Mouse (Mus musculus): ENCODE results near the gene Hibch. TPM values are rescaled to one million over a fixed set of nuclear protein-coding genes. Genes with fewer than 3 reads are reported as not detected.
A peak's percentile ranks its signal among the peaks of the same experiment; 100 is the strongest.

Gene Hibch
- polyA plus RNA-seq, 1 experiment, result 8.1 TPM

DNA sequence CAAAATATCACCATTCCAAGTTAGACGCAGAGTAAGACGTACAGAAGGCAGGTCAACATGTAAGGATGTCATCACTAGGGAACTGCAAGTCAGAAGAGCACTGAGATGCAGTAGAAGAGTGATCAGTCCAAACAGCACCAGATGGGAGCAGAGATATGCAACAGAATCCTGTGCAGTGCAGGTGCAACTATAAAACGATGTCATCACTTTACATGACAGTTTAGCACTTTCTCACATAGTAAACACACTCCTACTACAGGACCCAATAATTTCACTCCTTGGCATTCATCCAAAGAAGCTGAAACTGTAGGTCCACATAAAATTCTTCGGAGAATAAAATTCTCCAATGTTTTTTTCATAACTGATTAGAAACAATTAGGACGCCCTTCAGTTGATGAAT lies 89.8 kb downstream of the Hibch start:
- Histone ChIP-seq H3K36me3 (ENCODE audit: control insufficient read depth, insufficient read depth) (no peaks in the 10 kb centered on the region), H3K4me3 (no peak overlapping the region), H3K79me2 (ENCODE audit: control insufficient read depth, insufficient read depth) (no peaks in the 10 kb centered on the region), H3K27me3 (ENCODE audit: control insufficient read depth, insufficient read depth, insufficient read length) (no peaks in the 10 kb centered on the region), H3ac (ENCODE audit: control insufficient read depth, insufficient read length) (no peak overlapping the region), H3K4me2 (ENCODE audit: low read depth) (no peak overlapping the region)
- TF ChIP-seq MYOD1 (IDR thresholded peaks at IDR 0.05; ENCODE audit: control insufficient read depth in 1 of 3, insufficient read length in 2 of 3, low read depth in 2 of 3) (no peak), SRF (IDR thresholded peaks at IDR 0.05; ENCODE audit: control insufficient read depth, insufficient read length, low read depth) (no peak)

DNA sequence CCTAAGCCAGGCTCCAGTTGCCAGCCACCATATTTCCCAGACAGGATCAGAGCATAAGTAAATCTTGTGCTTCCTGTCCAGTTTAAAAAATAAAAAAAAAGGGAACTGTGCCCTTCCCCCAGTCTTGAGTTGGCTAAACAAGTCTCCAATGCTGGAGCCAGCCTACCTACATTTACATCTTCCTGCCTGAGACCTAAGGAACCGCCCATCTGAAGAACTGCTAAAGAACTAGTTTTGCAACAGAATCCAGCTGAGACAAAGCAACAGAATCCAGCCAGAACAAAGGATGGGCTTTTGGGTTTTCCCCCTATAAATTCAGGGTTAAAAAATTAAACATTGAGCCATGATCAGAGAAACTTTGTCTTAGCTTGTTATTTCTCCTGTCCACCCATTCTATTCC lies 94.3 kb downstream of the Hibch start:
- Histone ChIP-seq H3K4me2 (ENCODE audit: low read depth) (no peak overlapping the region), H3K27me3 (ENCODE audit: control insufficient read depth, insufficient read depth, insufficient read length) (no peaks in the 10 kb centered on the region), H3K4me3 (no peak overlapping the region), H3K79me2 (ENCODE audit: control insufficient read depth, insufficient read depth) (no peaks in the 10 kb centered on the region), H3K36me3 (ENCODE audit: control insufficient read depth, insufficient read depth) (no peaks in the 10 kb centered on the region), H3ac (ENCODE audit: control insufficient read depth, insufficient read length) (no peak overlapping the region)
- TF ChIP-seq TCF3 (IDR thresholded peaks at IDR 0.05; ENCODE audit: insufficient read length, low read depth) (no peak), REST (IDR thresholded peaks at IDR 0.05; ENCODE audit: insufficient read depth, insufficient read length) (no peak), MYOD1 (IDR thresholded peaks at IDR 0.05; ENCODE audit: control insufficient read depth in 1 of 3, insufficient read length in 2 of 3, low read depth in 2 of 3) (no peak), MAX (IDR thresholded peaks at IDR 0.05; ENCODE audit: low read depth) (no peak), SRF (IDR thresholded peaks at IDR 0.05; ENCODE audit: control insufficient read depth, insufficient read length, low read depth) (no peak), POLR2A (IDR thresholded peaks at IDR 0.05; ENCODE audit: insufficient read length, low read depth) (no peak), E2F4 (IDR thresholded peaks at IDR 0.05; ENCODE audit: insufficient read depth) (no peak), MYOG (IDR thresholded peaks at IDR 0.05; ENCODE audit: control insufficient read depth in 1 of 3, insufficient read depth in 1 of 3, insufficient read length in 2 of 3, low read depth in 2 of 3) (no peak), CEBPB (IDR thresholded peaks at IDR 0.05; ENCODE audit: insufficient read depth, poor library complexity, severe bottlenecking) (no peak), POLR2AphosphoS2 (IDR thresholded peaks at IDR 0.05; ENCODE audit: insufficient read length, low read depth) (no peak)

DNA sequence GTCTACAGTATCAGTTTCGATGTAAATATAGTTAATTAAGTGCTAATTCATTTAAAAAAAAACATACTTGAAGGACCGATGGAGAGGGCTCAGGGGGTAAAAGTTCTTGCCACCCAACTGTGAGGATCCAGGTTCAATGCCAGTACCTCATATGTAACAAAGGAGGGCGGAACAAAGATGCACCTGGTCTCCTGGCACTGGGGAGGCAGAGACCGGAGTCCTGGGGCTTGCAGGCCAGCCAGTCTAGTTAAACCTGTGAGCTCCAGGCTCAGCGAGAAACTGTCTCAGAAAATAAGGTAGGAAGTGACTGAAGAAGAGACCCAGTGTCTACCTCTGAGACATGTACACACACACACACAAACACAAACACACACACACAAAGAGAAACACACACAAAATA lies 103.2 kb downstream of the Hibch start:
- H3K4me3 ChIP-seq, result no peak overlapping the region
- no peak overlapping the region for H3K4me2 ChIP-seq (ENCODE audit: low read depth)
- peaks cover 10% of the 10 kb centered on the region for H3K27me3 ChIP-seq (ENCODE audit: control insufficient read depth, insufficient read depth, insufficient read length)
- H3K36me3 ChIP-seq (ENCODE audit: control insufficient read depth, insufficient read depth), result no peaks in the 10 kb centered on the region
- TF ChIP-seq TCF12 (IDR thresholded peaks at IDR 0.05; ENCODE audit: insufficient read depth, poor library complexity, severe bottlenecking), result no peak
- TF ChIP-seq TCF3 (IDR thresholded peaks at IDR 0.05; ENCODE audit: insufficient read length, low read depth), result no peak
- no peak for TF ChIP-seq E2F4 (IDR thresholded peaks at IDR 0.05; ENCODE audit: insufficient read depth)
- no peak for TF ChIP-seq MYOG (IDR thresholded peaks at IDR 0.05; ENCODE audit: control insufficient read depth in 1 of 3, insufficient read depth in 1 of 3, insufficient read length in 2 of 3, low read depth in 2 of 3)
- TF ChIP-seq SRF (IDR thresholded peaks at IDR 0.05; ENCODE audit: control insufficient read depth, insufficient read length, low read depth), result no peak
- TF ChIP-seq USF1 (IDR thresholded peaks at IDR 0.05; ENCODE audit: low read depth), result no peak
- no peak for TF ChIP-seq POLR2A (IDR thresholded peaks at IDR 0.05; ENCODE audit: insufficient read length, low read depth)
- TF ChIP-seq REST (IDR thresholded peaks at IDR 0.05; ENCODE audit: insufficient read depth, insufficient read length), result no peak
- no peak for TF ChIP-seq CEBPB (IDR thresholded peaks at IDR 0.05; ENCODE audit: insufficient read depth, poor library complexity, severe bottlenecking)
- TF ChIP-seq MYOD1 (IDR thresholded peaks at IDR 0.05; ENCODE audit: control insufficient read depth in 1 of 3, insufficient read length in 2 of 3, low read depth in 2 of 3), result no peak
- TF ChIP-seq POLR2AphosphoS2 (IDR thresholded peaks at IDR 0.05; ENCODE audit: insufficient read length, low read depth), result no peak
- no peak for TF ChIP-seq MAX (IDR thresholded peaks at IDR 0.05; ENCODE audit: low read depth)
- no peak overlapping the region for H3ac ChIP-seq (ENCODE audit: control insufficient read depth, insufficient read length)
- no peaks in the 10 kb centered on the region for H3K79me2 ChIP-seq (ENCODE audit: control insufficient read depth, insufficient read depth)

DNA sequence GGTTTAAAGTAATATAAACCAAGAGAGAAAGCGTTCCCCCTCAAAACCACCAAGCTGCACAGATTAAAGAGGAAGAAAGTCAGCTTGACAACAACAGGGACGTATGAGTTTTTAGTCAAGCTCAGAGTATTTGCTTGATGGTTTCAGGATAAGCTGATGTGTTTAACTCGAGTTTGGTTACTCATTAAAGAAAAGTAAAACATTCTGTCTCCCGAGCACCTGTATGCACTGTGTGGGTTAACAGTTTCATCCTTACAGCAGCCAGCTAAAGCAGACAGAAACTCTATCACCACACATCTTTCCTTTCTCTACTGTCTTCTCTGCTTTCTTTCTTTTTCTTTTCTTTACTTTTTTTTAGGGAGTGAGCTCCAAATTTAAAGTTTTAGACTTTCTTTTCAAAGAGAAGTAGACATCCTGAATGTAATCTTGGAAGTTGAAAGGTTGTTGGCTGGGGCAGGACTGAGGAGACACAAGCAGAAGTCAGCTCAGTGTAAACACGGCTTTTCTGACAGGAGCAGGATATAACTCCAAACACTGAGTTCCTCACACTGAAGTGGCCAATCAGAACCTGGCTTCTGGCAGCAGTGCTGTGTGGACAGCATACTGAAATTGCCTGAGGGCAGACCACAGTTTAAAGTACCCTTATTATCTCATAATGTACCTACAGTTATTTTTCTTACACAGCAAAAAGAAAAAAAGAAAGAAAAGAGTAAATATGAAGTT lies 106.6 kb downstream of the Hibch start:
- H3ac ChIP-seq (ENCODE audit: control insufficient read depth, insufficient read length), result no peak overlapping the region
- peaks cover 14% of the 10 kb centered on the region for H3K27me3 ChIP-seq (ENCODE audit: control insufficient read depth, insufficient read depth, insufficient read length)
- H3K36me3 ChIP-seq (ENCODE audit: control insufficient read depth, insufficient read depth), result no peaks in the 10 kb centered on the region
- TF ChIP-seq TCF12 (IDR thresholded peaks at IDR 0.05; ENCODE audit: insufficient read depth, poor library complexity, severe bottlenecking), result no peak
- no peak for TF ChIP-seq SRF (IDR thresholded peaks at IDR 0.05; ENCODE audit: control insufficient read depth, insufficient read length, low read depth)
- no peak for TF ChIP-seq CEBPB (IDR thresholded peaks at IDR 0.05; ENCODE audit: insufficient read depth, poor library complexity, severe bottlenecking)
- no peak for TF ChIP-seq USF1 (IDR thresholded peaks at IDR 0.05; ENCODE audit: low read depth)
- TF ChIP-seq MYOG (IDR thresholded peaks at IDR 0.05; ENCODE audit: control insufficient read depth in 1 of 3, insufficient read depth in 1 of 3, insufficient read length in 2 of 3, low read depth in 2 of 3), result no peak
- TF ChIP-seq E2F4 (IDR thresholded peaks at IDR 0.05; ENCODE audit: insufficient read depth), result no peak
- no peak for TF ChIP-seq TCF3 (IDR thresholded peaks at IDR 0.05; ENCODE audit: insufficient read length, low read depth)
- TF ChIP-seq POLR2A (IDR thresholded peaks at IDR 0.05; ENCODE audit: insufficient read length, low read depth), result no peak
- TF ChIP-seq MAX (IDR thresholded peaks at IDR 0.05; ENCODE audit: low read depth), result no peak
- TF ChIP-seq POLR2AphosphoS2 (IDR thresholded peaks at IDR 0.05; ENCODE audit: insufficient read length, low read depth), result no peak
- TF ChIP-seq MYOD1 (IDR thresholded peaks at IDR 0.05; ENCODE audit: control insufficient read depth in 1 of 3, insufficient read length in 2 of 3, low read depth in 2 of 3), result no peak
- TF ChIP-seq REST (IDR thresholded peaks at IDR 0.05; ENCODE audit: insufficient read depth, insufficient read length), result no peak
- H3K4me2 ChIP-seq (ENCODE audit: low read depth), result peak overlapping the region; percentile 58
- no peak overlapping the region for H3K4me3 ChIP-seq
- no peaks in the 10 kb centered on the region for H3K79me2 ChIP-seq (ENCODE audit: control insufficient read depth, insufficient read depth)

DNA sequence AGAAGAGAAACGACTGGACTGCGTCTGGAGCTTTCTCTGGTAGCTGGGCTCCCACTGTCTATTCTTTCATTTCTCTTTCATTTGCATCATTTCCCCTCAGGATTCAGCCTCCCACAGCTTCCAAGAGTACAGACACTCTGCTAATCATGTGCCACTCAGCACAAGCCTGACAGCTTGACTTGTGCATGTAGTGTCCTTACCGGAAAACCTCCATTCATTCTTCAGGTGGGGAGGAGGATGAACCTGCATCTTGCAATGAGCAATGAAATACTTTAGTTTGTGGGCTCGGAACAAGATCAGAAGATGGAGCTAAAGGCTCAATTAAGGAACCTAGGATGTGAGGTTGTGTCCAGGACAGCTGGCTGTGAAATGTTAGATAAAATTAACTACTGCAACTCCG lies 107.4 kb downstream of the Hibch start:
- no peaks in the 10 kb centered on the region for H3K79me2 ChIP-seq (ENCODE audit: control insufficient read depth, insufficient read depth)
- no peaks in the 10 kb centered on the region for H3K36me3 ChIP-seq (ENCODE audit: control insufficient read depth, insufficient read depth)
- no peak overlapping the region for H3ac ChIP-seq (ENCODE audit: control insufficient read depth, insufficient read length)
- no peak overlapping the region for H3K4me3 ChIP-seq
- peak overlapping the region; percentile 58 for H3K4me2 ChIP-seq (ENCODE audit: low read depth)
- H3K27me3 ChIP-seq (ENCODE audit: control insufficient read depth, insufficient read depth, insufficient read length), result peaks cover 14% of the 10 kb centered on the region
- no peak for TF ChIP-seq E2F4 (IDR thresholded peaks at IDR 0.05; ENCODE audit: insufficient read depth)
- no peak for TF ChIP-seq MAX (IDR thresholded peaks at IDR 0.05; ENCODE audit: low read depth)
- no peak for TF ChIP-seq USF1 (IDR thresholded peaks at IDR 0.05; ENCODE audit: low read depth)
- no peak for TF ChIP-seq TCF12 (IDR thresholded peaks at IDR 0.05; ENCODE audit: insufficient read depth, poor library complexity, severe bottlenecking)
- TF ChIP-seq REST (IDR thresholded peaks at IDR 0.05; ENCODE audit: insufficient read depth, insufficient read length), result no peak
- no peak for TF ChIP-seq MYOD1 (IDR thresholded peaks at IDR 0.05; ENCODE audit: control insufficient read depth in 1 of 3, insufficient read length in 2 of 3, low read depth in 2 of 3)
- TF ChIP-seq MYOG (IDR thresholded peaks at IDR 0.05; ENCODE audit: control insufficient read depth in 1 of 3, insufficient read depth in 1 of 3, insufficient read length in 2 of 3, low read depth in 2 of 3), result no peak
- no peak for TF ChIP-seq CEBPB (IDR thresholded peaks at IDR 0.05; ENCODE audit: insufficient read depth, poor library complexity, severe bottlenecking)

Measured in myocyte (in vitro differentiated cells).